Mouse (Mus musculus): ENCODE measurements around the gene Hmgcs1.
"Not testable (repeated sequence)": the region's sequence is repeated elsewhere in the genome, so short reads cannot be mapped to it uniquely, and the experiment has no call there.

Hmgcs1 gene

DNA sequence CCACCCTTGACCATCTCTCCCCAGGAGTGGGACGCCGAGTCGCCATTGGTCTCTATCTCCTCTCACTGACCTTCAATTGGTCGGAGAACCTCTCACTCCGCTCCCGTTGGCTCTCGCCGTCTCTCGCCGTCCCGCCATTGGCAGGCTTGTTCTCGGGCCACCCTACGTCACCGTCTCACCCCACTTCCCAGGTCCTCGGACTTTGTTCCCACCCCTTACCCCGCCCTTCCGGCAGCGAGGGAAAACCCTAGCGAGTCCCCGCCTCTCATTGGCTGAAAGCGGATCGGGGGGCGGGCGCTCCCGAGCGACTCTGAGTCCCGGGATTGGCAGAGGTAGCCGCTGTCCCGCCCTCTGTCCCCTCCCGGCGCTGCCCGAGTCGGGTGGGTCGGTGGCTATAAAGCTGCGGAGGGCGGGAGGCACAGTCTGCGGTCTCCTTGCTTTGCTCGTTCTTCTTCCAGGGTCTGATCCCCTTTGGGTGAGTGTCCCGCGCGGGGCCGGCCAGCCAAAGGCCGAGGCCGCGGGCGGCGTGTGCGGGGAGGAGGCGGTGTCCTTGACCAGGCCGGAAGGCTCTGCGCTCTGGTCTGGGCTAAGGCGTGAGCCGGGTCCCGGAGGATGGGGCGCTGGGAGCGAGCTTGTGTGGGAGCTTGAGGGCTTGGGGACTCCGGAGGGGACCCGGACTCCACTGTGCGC is at the start of gene Hmgcs1:
Gene Hmgcs1, plus strand, starts transcription at position 341 of the 690 bp plus-strand sequence.
- DNase-seq (ENCODE audit: low read depth, low spot score), result peak; percentile 99

- peak; percentile 4 for DNase-seq (ENCODE audit: low read depth, low spot score)
These were observed 49.7 kb upstream of the Hmgcs1 start for GRCm38 (mm10) chr13:119640504-119640903.

DNA sequence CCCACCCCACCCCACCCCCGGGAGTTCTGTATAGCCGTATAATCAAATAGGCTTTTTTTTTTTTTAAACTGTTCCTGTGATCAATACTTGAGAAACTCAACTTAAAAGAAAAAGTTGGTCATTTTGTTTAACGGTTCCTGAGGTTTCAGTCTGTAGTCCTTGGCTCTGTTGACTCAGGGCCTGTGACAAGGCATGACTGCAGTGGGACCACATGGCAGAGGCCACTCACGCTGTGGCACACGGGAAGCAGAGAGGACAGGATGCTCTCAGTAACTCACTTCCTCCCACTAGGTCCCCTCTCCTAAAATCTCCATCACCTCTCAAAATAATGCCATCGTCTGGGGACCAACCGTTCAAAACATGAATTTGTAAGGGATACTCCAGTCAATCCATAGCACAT is 49.0 kb upstream of the Hmgcs1 start:
- DNase-seq (ENCODE audit: low read depth, low spot score), result no peak

DNA sequence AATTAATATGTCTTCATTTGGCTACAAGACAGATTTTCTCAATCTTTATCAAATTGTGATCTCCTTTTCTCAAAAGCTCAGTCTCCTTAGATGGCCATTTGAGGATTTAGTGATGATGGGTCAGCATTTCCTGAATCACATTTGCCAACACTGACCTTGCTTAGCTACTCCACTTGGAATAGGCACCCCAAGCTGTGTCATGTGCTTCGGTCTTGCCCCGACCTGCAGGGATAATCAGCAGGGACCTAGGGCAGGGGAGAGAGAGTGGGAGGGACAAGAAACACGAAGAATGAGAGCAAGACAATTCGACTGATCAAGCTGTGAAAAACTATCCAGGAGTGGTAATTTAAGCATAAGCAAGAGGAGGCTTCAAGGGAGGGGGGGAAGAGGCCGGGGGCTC is 45.4 kb upstream of the Hmgcs1 start:
- DNase-seq (ENCODE audit: low read depth, low spot score), result no peak

GRCm38 (mm10) chr13:119646511-119646910 is 43.7 kb upstream of the Hmgcs1 start:
- DNase-seq (ENCODE audit: low read depth, low spot score), result no peak

- no peak for DNase-seq (ENCODE audit: low read depth, low spot score)
These were observed 41.1 kb upstream of the Hmgcs1 start for GRCm38 (mm10) chr13:119648891-119649698.

- no peak for DNase-seq (ENCODE audit: low read depth, low spot score)
These were observed 40.5 kb upstream of the Hmgcs1 start for GRCm38 (mm10) chr13:119649699-119650046.

GRCm38 (mm10) chr13:119654734-119655133 is 35.4 kb upstream of the Hmgcs1 start:
- no peak for DNase-seq (ENCODE audit: low read depth, low spot score)

DNA sequence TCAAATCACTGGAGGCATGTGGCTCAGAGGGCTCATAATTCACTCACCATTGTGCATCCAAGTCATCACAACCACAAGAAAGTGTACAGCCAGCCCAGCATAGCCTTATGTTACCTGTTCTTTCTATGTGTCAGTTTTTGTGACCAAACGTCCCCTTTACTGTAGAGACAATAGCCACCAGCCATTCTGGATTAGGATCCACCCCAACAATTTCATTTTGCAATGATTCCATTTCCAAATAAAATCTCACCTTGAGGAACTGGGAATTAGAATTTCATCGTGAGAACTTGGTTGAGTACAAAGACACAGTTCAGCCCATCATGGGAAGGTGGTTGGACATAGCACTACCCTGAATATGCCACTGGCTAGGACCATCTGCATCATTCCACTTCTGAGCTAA is 33.9 kb upstream of the Hmgcs1 start:
- no peak for DNase-seq (ENCODE audit: low read depth, low spot score)

DNA sequence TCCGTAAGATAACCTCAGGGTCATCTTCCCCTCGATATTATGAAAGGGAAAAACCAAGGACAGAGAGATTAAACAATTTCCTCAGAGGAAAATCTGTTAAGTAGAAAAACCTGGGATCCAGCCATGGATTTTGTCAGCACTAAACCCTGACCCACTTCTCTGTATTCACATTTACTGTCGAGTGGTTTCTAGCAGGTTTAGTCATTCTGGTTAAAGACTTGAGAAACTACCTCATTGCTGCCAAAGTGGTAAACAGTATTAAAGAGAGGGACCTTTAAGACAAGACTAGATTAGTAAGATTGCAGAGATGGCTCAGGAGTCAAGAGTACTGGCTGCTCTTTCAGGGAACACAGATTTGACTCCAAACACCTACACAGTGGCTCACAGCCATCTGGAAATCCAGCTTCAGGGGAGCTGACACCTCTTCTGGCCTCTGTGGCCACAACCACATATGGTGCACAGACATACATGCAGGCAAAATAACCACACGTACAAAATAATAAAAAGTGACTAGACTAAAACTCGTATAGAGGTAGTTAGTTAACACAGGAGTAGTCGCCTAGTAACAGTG is 33.2 kb upstream of the Hmgcs1 start:
- DNase-seq (ENCODE audit: low read depth, low spot score), result no peak

DNA sequence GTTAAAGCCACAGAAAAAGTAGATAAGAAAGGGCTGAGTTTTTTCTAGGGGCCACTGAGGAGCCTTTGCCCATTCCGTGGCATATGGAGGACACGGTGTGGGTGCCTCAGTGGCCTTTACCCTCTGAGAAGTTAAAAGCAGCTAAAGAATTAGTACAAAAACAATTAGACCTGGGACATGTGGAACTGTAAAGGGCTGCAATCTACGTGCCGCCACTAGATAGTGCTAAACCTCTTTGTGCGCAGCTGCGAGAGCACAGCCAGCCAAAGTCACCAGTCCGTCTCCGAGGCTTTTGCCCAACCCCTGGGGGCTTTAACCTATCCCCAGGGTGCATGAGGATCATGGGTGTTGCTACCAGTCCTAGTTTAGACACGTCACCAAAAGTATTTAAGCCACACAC is 28.8 kb upstream of the Hmgcs1 start:
- DNase-seq (ENCODE audit: low read depth, low spot score), result not testable (repeated sequence)

DNA sequence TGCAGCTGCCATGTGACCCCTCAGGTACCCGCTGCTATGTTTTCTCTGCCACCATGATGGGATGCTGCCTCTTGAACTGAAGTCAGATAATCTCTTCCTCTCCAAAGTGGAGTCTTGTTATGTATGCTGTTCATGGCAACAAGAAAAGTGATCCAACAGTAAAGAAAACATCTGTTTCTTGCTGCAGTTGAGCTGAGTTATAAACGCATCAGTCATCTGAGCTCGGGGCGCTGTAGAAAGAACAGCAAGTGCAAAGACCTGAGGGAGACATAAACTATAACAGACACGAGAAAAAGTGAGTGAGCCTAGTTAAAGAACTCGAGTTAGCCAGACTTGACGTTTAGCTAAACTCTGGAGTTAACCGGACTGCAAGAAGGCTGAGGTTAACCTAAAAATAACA is 11.4 kb upstream of the Hmgcs1 start:
- no peak for DNase-seq (ENCODE audit: low read depth, low spot score)

- DNase-seq (ENCODE audit: low read depth, low spot score), result no peak
These were observed 10.5 kb upstream of the Hmgcs1 start for GRCm38 (mm10) chr13:119679721-119680120.

- DNase-seq (ENCODE audit: low read depth, low spot score), result no peak
These were observed 9.0 kb upstream of the Hmgcs1 start for GRCm38 (mm10) chr13:119681161-119681560.

DNA sequence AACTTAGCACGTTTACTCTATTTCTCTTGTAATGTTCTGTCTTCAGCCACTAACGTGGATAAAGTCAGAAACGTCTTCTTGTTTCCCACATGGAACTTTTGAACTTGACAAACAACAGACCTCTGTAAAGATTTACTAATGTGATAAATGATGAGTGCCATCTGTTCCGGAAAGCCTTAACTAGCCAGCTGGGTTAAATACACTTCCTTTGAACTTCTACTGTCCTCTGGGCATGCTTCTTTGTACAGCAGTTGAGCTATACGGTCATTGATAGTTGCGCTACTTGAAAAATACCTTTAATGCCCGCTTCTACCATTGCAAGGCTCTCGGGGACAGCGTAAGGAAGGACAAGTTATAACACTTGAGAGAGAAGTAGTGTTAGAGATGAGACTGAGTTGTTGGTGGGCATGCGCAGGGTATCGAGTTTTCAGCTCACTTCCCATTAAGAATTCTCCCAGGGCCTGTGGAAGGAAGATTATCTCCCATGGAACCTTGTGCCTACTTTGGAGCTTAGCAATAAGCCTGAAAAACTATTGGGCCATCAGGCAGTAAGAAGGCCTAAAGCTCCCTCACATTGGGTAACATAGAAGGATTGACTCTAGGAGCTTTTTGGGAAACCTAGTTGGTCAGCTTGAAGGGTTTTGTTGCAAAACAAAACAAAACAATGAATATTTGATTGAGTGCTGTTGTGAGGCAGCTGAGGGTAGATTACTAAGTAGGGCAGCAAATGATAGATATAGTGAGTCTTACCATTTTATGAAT is 5.6 kb upstream of the Hmgcs1 start:
- no peak for DNase-seq (ENCODE audit: low read depth, low spot score)

GRCm38 (mm10) chr13:119689709-119690038 is 505 bp upstream of the Hmgcs1 start:
- DNase-seq (ENCODE audit: low read depth, low spot score), result no peak

GRCm38 (mm10) chr13:119690876-119691620 is 869 bp downstream of the Hmgcs1 start:
- DNase-seq (ENCODE audit: low read depth, low spot score), result no peak

DNA sequence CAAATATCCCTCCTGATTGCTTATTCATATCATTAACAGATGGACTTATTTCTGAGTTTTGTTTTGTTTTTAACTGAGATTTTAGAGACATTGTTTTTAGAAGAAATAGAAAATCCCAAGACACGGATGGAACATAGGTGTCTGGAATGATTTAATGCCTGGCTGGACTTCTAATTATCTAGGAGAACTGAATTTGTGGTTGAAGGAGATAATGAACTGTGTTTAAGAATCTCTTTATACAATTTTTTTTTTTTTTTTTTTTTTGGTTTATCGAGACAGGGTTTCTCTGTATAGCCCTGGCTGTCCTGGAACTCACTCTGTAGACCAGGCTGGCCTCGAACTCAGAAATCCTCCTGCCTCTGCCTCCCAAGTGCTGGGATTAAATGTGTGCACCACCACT is 1.8 kb downstream of the Hmgcs1 start:
- DNase-seq (ENCODE audit: low read depth, low spot score), result not testable (repeated sequence)

DNA sequence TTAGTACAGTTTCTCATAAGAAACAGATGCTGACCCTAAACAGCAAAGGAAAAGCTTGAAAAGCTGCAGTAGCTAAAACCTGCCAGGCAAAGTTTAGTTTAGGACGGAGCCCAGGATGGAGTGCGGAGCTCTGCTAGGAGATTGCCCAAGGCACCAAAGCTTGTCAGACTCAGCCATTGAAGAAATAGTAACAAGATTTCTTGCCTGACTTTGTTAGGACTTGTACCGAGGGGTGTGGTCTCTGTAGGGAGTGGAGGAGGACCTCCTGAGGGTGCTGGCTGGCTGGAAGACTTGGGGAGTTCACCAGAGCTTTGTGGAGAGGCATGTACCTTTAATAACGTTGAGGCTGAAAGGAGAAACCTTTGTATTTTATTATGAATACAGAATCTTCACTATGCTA is 5.5 kb downstream of the Hmgcs1 start:
- DNase-seq (ENCODE audit: low read depth, low spot score), result no peak

GRCm38 (mm10) chr13:119696496-119696895 is 6.3 kb downstream of the Hmgcs1 start:
- DNase-seq (ENCODE audit: low read depth, low spot score), result no peak

DNA sequence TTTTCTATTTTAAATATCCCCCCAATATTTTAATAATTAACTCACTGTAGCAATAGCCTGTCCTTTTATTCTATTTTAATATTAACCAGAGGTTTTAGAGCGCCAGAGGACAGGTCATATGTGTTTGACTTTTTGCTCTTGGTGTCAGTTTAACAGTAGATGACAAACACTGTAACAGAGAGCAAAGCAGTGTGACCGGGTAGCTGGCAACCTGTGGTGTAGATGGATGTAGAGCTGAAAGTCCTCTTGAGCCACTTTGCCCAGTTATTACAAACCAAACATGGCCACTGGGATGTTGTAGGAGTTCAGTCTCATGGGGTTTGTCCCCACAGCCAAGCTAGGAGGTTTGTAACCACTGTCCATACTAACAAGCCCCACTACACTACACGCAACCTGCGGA is 8.3 kb downstream of the Hmgcs1 start:
- no peak for DNase-seq (ENCODE audit: low read depth, low spot score)

GRCm38 (mm10) chr13:119704280-119704679 is 14.1 kb downstream of the Hmgcs1 start:
- DNase-seq (ENCODE audit: low read depth, low spot score), result no peak
